14 mouse cellular contexts compared by ENCODE assay signal in genomic region chr9:87557841-87558240, GRCm38 (mm10).
DNase-seq lines count a peak whose midpoint lies in the region; ATAC-seq and TF ChIP-seq lines count a peak whose summit lies in the region.
"Had no signal": no experiment of that assay in that cellular context is flagged by ENCODE, and none has a peak within 500 bp of the region (broad histone marks: within the 10 kb centered on the region; RNA-seq: fewer than 3 reads in every experiment).

No protein-coding gene starts in this region.

- no peak for TF ChIP-seq CTCF in brain, embryonic 14.5 days (IDR thresholded peaks at IDR 0.05; ENCODE audit: borderline replicate concordance, extremely low read depth, insufficient read depth, insufficient read length)

- no peak for DNase-seq in heart, embryonic 10.5 days (ENCODE audit: low spot score)
- DNase-seq in 3T3-L1 (ENCODE audit: low read depth, low spot score) = peak; percentile 16
- DNase-seq in brain, embryonic 14.5 days (ENCODE audit: low read depth) = peak; percentile 3
- DNase-seq in heart, postnatal 36 days = peak; percentile 2 to 4
- DNase-seq in midbrain, embryonic 11.5 days (ENCODE audit: low spot score, missing footprints) = no peak
- DNase-seq: adrenal gland, postnatal 36 days; cerebellum, adult 2 months; layer of hippocampus, adult 9-11 months; left cerebral cortex, postnatal 4 days; lung, postnatal 4 days had no signal

- H3K36me3 ChIP-seq in heart, embryonic 13.5 days = no peaks in the 10 kb centered on the region
- no peaks in the 10 kb centered on the region for H3K36me3 ChIP-seq in heart, embryonic 10.5 days
- H3K36me3 ChIP-seq in midbrain, embryonic 11.5 days (ENCODE audit: control insufficient read depth, insufficient read depth, low read length) = no peaks in the 10 kb centered on the region

- ATAC-seq in heart, embryonic 13.5 days (ENCODE audit: extremely low read depth, insufficient number of reproducible peaks, low FRiP score, low TSS enrichment) = peak; percentile 63; the same call in 1 of the 2 replicates
- no peak for ATAC-seq in midbrain, embryonic 11.5 days (ENCODE audit: low FRiP score)
- ATAC-seq in megakaryocyte progenitor cell, adult 5-6 weeks (replicated peaks; ENCODE audit: poor library complexity) = no peak
- ATAC-seq: intestine, postnatal 0 days had no signal

- H3K9ac ChIP-seq in heart, embryonic 13.5 days = no peak overlapping the region
- H3K9ac ChIP-seq in midbrain, embryonic 11.5 days (ENCODE audit: low read length) = no peak overlapping the region

- WGBS in heart, embryonic 13.5 days = 19% methylated on average over 12 of the region's 12 CpGs
- WGBS in heart, embryonic 10.5 days = 31% methylated on average over 12 of the region's 12 CpGs
- 85% methylated on average over 12 of the region's 12 CpGs for WGBS in midbrain, embryonic 11.5 days

- H3K4me1 ChIP-seq in heart, embryonic 13.5 days = peaks cover 27% of the 10 kb centered on the region
- H3K4me1 ChIP-seq in heart, embryonic 10.5 days = peaks cover 15% of the 10 kb centered on the region
- H3K4me1 ChIP-seq in midbrain, embryonic 11.5 days (ENCODE audit: control insufficient read depth, insufficient read depth, low read length) = no peaks in the 10 kb centered on the region

- TF ChIP-seq POLR2A in brain, embryonic 14.5 days (IDR thresholded peaks at IDR 0.05; ENCODE audit: borderline replicate concordance, extremely low read depth, insufficient read depth, insufficient read length, poor library complexity, severe bottlenecking) = no peak

- no peaks in the 10 kb centered on the region for H3K27me3 ChIP-seq in heart, embryonic 13.5 days (replicated peaks)
- H3K27me3 ChIP-seq in heart, embryonic 10.5 days (ENCODE audit: insufficient read depth, poor library complexity, severe bottlenecking) = no peaks in the 10 kb centered on the region
- H3K27me3 ChIP-seq in midbrain, embryonic 11.5 days (ENCODE audit: control insufficient read depth, insufficient read depth, low read length) = no peaks in the 10 kb centered on the region

- intact Hi-C loops in heart, postnatal 36 days (cut with DNase I) = no loop called here

- H3K27ac ChIP-seq in heart, embryonic 13.5 days (replicated peaks) = peak overlapping the region; percentile 57
- no peak overlapping the region for H3K27ac ChIP-seq in heart, embryonic 10.5 days
- H3K27ac ChIP-seq in midbrain, embryonic 11.5 days (ENCODE audit: low read depth, low read length) = no peak overlapping the region
- H3K27ac ChIP-seq: stomach, postnatal 0 days had no signal

- no peaks in the 10 kb centered on the region for H3K9me3 ChIP-seq in heart, embryonic 13.5 days
- H3K9me3 ChIP-seq in heart, embryonic 10.5 days = no peaks in the 10 kb centered on the region
- H3K9me3 ChIP-seq in midbrain, embryonic 11.5 days (ENCODE audit: control insufficient read depth, low read length) = no peaks in the 10 kb centered on the region

- 0 out of 2 replicates have a peak overlapping the region, but pooled peaks have one; percentile 5 for H3K4me3 ChIP-seq in heart, embryonic 13.5 days
- H3K4me3 ChIP-seq in heart, embryonic 10.5 days = no peak overlapping the region
- no peak overlapping the region for H3K4me3 ChIP-seq in midbrain, embryonic 11.5 days (ENCODE audit: low read depth, low read length)

- peak overlapping the region; percentile 45 for H3K4me2 ChIP-seq in heart, embryonic 13.5 days
- H3K4me2 ChIP-seq in midbrain, embryonic 11.5 days = no peak overlapping the region

Comparison
In these comparisons a context has a peak if more than half of its experiments do, and no peak if none do; other contexts are left out.
1. DNase-seq: peak in 3T3-L1 (single experiment), brain, embryonic 14.5 days (single experiment) and heart, postnatal 36 days (2 of 2); none in heart, embryonic 10.5 days (single experiment) and midbrain, embryonic 11.5 days (single experiment).